10 mouse cellular contexts compared by ENCODE assay signal in genomic region chr8:84471271-84471995, GRCm38 (mm10).
DNase-seq lines count a peak whose midpoint lies in the region; ATAC-seq and TF ChIP-seq lines count a peak whose summit lies in the region.
"Had no signal": no experiment of that assay in that cellular context is flagged by ENCODE, and none has a peak within 500 bp of the region (broad histone marks: within the 10 kb centered on the region; RNA-seq: fewer than 3 reads in every experiment).

No protein-coding gene starts in this region.

- peak; percentile 17 for DNase-seq in CD4-positive, CD25-positive, alpha-beta regulatory T cell, adult 2 months (ENCODE audit: low read depth, low spot score)
- peak; percentile 27 for DNase-seq in thymus, adult 2 months
- no peak for DNase-seq in thymus, adult 18-20 months
- DNase-seq in forelimb bud, embryonic 11.5 days (ENCODE audit: low read depth, low spot score), result peak; percentile 84
- DNase-seq in liver, postnatal 0 days, result peak; percentile 64
- peak; percentile 46 for DNase-seq in testis, postnatal 14 days (ENCODE audit: low spot score)
- DNase-seq in layer of hippocampus, adult 11-12 months (ENCODE audit: low spot score), result no peak

- H3K27ac ChIP-seq in thymus, adult 2 months (ENCODE audit: control insufficient read depth, insufficient read depth, low read length), result no peak overlapping the region
- no peak overlapping the region for H3K27ac ChIP-seq in liver, postnatal 0 days (ENCODE audit: low read depth)
- H3K27ac ChIP-seq: heart, embryonic 13.5 days; neural tube, embryonic 13.5 days had no signal

- no peak overlapping the region for H3K4me2 ChIP-seq in liver, postnatal 0 days (ENCODE audit: low read depth, low read length)
- H3K4me2 ChIP-seq: heart, embryonic 13.5 days; neural tube, embryonic 13.5 days had no signal

- no peaks in the 10 kb centered on the region for H3K36me3 ChIP-seq in thymus, adult 2 months (ENCODE audit: control insufficient read depth, insufficient read depth, low read length)
- no peaks in the 10 kb centered on the region for H3K36me3 ChIP-seq in liver, postnatal 0 days (replicated peaks; ENCODE audit: insufficient read depth, low read length)
- H3K36me3 ChIP-seq: heart, embryonic 13.5 days; neural tube, embryonic 13.5 days had no signal

- H3K4me1 ChIP-seq in thymus, adult 2 months (replicated peaks; ENCODE audit: control insufficient read depth, insufficient read depth, low read length), result no peaks in the 10 kb centered on the region
- H3K4me1 ChIP-seq in liver, postnatal 0 days (ENCODE audit: insufficient read depth), result no peaks in the 10 kb centered on the region
- H3K4me1 ChIP-seq: heart, embryonic 13.5 days had no signal

- 34% methylated on average over 9 of the region's 9 CpGs for WGBS in thymus, adult 2 months
- WGBS in liver, postnatal 0 days (ENCODE audit: insufficient replicate concordance), result 27% methylated on average over 9 of the region's 9 CpGs

- ATAC-seq in CD4-positive, CD25-positive, alpha-beta regulatory T cell, adult 4 months, result no peak
- no peak for ATAC-seq in liver, postnatal 0 days

- TF ChIP-seq CTCF in thymus, adult 2 months (IDR thresholded peaks at IDR 0.05; ENCODE audit: borderline replicate concordance, control insufficient read depth, extremely low read depth, insufficient read depth, low read length, poor library complexity), result no peak
- no peak for TF ChIP-seq CTCF in liver, postnatal 0 days (IDR thresholded peaks at IDR 0.05; ENCODE audit: low read depth)

- no peak overlapping the region for H3K4me3 ChIP-seq in thymus, adult 2 months (ENCODE audit: control insufficient read depth, insufficient read depth, low read length)
- no peak overlapping the region for H3K4me3 ChIP-seq in liver, postnatal 0 days (ENCODE audit: low read depth, low read length)
- H3K4me3 ChIP-seq: heart, embryonic 13.5 days; neural tube, embryonic 13.5 days had no signal

- no peak for TF ChIP-seq EP300 in liver, postnatal 0 days (IDR thresholded peaks at IDR 0.05; ENCODE audit: low read depth)

- H3K9ac ChIP-seq in liver, postnatal 0 days (replicated peaks), result no peak overlapping the region
- H3K9ac ChIP-seq: heart, embryonic 13.5 days; neural tube, embryonic 13.5 days had no signal

- H3K27me3 ChIP-seq in thymus, adult 2 months (ENCODE audit: control insufficient read depth, insufficient read depth, low read length), result no peaks in the 10 kb centered on the region
- no peaks in the 10 kb centered on the region for H3K27me3 ChIP-seq in liver, postnatal 0 days (ENCODE audit: insufficient read depth, low read length)
- H3K27me3 ChIP-seq: neural tube, embryonic 13.5 days had no signal

- no peaks in the 10 kb centered on the region for H3K9me3 ChIP-seq in liver, postnatal 0 days (ENCODE audit: low read length)
- H3K9me3 ChIP-seq: heart, embryonic 13.5 days; neural tube, embryonic 13.5 days had no signal

- no peak for TF ChIP-seq POLR2A in thymus, adult 2 months (IDR thresholded peaks at IDR 0.05; ENCODE audit: control insufficient read depth, extremely low read depth, insufficient read depth, low read length, poor library complexity)

Comparison
In these comparisons a context has a peak if more than half of its experiments do, and no peak if none do; other contexts are left out.
1. DNase-seq: peak in CD4-positive, CD25-positive, alpha-beta regulatory T cell, adult 2 months (single experiment), thymus, adult 2 months (single experiment), forelimb bud, embryonic 11.5 days (single experiment), liver, postnatal 0 days (single experiment) and testis, postnatal 14 days (single experiment); none in thymus, adult 18-20 months (0 of 2) and layer of hippocampus, adult 11-12 months (single experiment).